Mouse (Mus musculus) right cerebral cortex, postnatal 14 days (tissue): ENCODE data around the gene 1500015O10Rik.

ENCODE experiments used
- DNase-seq: peaks from one replicate; pipeline ENCODE4 v3.0.0; 2022

1500015O10Rik gene

DNA sequence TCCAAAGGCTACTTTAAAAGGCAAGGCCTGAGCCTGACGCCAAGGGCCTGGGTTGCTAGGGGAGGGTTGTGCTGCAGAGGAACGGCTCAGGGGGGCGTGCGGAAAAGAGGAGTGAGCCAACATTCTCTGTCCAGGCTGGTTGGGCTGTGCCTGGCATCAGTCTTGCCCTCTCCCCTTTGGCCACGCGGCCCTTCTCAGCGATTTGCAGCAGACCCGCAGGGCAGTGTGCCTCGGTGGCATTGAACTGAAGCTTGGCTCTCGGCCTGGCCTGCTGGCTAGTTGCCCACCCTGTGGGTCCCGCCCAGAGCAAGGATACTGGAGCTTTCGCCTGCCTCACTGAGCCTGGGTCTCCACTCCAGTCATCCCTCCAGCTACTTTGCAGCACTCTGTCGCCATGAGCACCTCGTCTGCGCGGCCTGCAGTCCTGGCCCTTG lies at the start of gene 1500015O10Rik:
Gene 1500015O10Rik, plus strand, starts transcription at position 112 of the 434 bp plus-strand sequence.
- peak; percentile 71 for DNase-seq

- DNase-seq = no peak
These were observed 40.4 kb upstream of the 1500015O10Rik start for GRCm38 (mm10) chr1:43689983-43690382.

DNA sequence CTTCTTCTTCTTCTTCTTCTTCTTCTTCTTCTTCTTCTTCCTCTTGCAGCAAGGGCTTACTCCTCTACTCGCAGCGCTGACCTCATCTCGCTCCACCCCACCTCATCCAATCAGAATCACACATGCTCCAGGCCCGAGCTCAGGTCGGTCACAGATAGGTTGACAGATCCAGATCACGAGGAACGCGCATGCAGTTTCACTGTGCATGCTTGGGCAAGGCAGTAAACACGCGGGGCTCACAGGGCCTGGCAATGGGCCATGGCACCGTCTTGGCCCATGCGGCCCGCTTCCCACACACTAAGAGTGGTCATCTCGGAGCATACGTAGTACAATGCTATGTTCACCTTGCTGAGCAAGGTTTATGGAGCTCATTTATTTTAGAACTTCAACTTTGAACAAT lies 39.9 kb upstream of the 1500015O10Rik start:
- no peak for DNase-seq

GRCm38 (mm10) chr1:43694076-43694475 lies 36.3 kb upstream of the 1500015O10Rik start:
- DNase-seq = no peak

- DNase-seq = peak; percentile 58
These were observed 35.4 kb upstream of the 1500015O10Rik start for GRCm38 (mm10) chr1:43694851-43695545.

GRCm38 (mm10) chr1:43698577-43699000 lies 31.8 kb upstream of the 1500015O10Rik start:
- DNase-seq = peak; percentile 7

DNA sequence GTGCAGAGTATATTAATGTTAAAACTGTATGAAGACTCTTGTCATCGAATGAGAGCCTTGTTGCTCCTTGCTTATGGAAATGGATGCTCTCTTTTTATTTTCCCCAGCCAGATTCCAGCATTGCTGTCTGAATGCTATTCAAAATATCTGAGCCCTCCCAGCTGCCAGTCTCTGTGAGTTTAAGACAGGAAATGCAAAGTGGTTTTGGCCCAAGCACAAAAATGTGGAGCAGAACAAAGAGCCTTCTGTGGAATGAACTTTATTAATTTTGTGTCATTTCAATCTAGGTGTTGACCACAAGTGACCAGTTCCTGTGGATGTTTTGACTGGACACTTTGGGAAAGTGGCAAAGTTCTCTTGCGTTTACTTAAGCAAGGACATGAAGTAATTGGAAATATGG lies 15.6 kb upstream of the 1500015O10Rik start:
- DNase-seq = no peak

GRCm38 (mm10) chr1:43717967-43718366 lies 12.4 kb upstream of the 1500015O10Rik start:
- no peak for DNase-seq

DNA sequence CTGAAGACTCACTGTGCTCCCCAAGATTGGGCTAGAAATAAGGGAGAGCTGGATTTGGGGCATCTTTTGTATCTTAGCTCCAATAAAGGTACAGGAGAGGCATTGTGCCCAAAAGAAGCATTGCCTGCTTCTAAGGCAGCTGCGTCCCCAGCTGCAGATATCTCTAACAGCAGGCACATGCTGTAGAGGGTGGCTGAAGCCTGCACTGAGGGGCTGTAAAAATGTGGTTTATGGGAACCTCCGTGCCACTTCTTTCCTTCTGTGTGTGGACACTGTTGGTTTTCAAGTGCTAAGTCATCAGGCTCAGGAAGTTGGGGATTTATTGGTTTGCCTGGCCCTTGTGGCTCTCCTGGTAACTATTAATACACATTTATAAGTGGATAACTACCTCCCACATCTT lies 11.6 kb upstream of the 1500015O10Rik start:
- DNase-seq = no peak

DNA sequence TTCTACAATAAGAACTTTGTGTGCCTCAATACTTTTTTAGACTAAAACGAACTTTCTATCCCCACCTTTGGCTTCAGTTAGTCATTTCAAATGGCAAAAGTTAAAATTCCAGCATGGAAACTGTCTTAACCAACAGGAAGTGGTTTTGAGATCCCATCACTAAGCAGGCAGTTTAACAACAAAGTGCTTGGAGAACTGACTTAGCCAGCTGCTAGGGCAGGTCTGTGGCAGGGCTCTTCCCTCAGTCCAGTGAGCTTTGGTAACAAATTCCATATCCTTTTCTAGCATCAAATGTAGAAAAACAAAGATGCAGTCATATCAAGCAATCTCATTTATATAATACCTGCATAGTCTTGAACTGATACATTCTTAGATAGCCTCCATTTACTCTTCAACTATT lies 7.9 kb upstream of the 1500015O10Rik start:
- DNase-seq = no peak

DNA sequence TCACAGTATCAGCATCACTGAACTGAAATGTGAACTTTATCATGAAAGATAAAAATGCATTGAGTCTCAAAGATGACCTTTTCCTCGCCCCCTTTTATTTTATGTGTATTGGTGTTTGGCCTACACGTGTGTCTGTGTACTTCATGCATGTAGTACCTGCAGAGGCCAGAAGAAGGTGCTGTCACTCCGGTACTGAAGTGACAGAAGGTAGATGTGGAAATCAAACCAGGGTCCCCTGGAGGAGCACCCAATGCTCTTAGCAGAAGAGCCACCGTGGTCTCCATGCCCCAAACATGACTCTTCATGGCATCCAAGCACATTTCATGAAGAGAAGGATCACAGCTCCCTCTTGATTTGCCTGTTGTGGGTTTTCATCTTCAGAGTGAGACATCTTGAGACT lies 1.7 kb downstream of the 1500015O10Rik start:
- no peak for DNase-seq

DNA sequence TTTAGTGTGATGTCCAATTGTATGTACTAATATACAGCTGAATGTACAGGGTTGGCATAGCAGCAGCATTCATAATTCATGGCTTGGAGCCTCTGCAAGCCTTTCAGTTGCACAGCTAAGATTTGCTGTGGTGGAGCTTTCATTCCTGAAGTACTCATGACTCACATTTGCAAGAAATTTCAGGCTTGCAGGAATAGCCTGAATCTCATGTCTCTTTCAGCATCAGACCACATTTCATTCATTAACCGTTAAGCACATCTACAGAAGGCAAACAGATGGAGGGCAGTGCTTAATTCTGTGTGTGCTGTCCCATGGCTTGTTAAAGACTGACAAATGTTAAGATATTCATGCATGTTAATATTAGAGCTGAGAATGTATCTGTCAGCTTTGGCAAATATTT lies 2.3 kb downstream of the 1500015O10Rik start:
- DNase-seq = no peak

GRCm38 (mm10) chr1:43737812-43738518 lies 7.6 kb downstream of the 1500015O10Rik start:
- DNase-seq = peak; percentile 78

DNA sequence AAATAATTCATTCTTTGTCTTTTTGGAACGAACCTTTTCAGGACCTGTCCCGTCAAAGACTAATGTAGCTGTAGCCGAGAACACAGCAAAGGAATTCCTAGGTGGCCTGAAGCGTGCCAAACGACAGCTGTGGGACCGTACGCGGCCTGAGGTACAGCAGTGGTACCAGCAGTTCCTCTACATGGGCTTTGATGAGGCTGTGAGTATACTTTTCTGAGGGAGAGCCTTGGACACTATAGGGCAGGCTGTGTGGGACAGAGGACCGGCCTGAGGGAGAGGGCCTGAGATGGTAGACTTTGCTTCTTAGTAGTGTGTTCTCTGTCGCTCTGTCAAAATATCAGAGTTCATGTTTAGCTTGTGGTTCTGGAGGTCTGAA lies 8.1 kb downstream of the 1500015O10Rik start:
- no peak for DNase-seq

- no peak for DNase-seq
These were observed 24.3 kb downstream of the 1500015O10Rik start for GRCm38 (mm10) chr1:43754448-43755312.

DNA sequence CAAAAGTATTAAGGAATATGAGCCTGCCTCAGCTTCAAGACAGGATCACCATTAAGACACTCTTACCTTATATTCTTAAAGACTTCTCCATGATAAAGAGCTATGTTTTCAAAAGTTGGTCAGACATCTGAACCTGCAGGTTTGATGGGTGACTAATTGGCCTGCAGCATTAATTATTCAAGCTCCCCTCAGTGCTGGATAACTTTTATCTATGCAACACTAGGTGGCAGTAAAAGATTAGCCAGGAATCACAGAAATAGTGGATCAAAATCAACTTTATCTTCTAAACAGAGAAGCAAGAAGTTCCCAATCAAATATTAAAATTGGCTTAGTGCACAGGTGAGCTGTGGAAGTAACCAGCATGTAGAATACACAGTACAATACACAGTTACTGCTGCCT lies 29.7 kb downstream of the 1500015O10Rik start:
- DNase-seq = no peak

GRCm38 (mm10) chr1:43764481-43764880 lies 34.1 kb downstream of the 1500015O10Rik start:
- no peak for DNase-seq

DNA sequence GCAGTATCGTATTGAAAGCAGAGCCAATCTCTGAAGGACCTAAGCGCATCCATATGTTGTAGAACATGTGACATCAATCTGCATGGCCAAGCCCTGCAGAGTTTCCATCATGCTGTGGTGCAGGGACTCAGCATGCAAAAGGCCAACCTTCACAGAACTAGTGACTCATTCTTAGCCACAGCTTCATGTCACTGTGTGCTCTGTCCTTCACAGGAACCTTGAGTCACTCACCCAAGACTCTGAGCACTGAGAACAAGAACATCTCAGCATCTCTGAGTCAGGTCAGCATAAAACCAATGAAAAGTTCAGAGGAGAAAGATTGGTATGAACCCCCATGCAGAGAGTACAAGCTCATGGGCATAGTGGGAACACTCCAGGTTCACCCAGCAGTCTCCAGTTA lies 35.9 kb downstream of the 1500015O10Rik start:
- DNase-seq = no peak

GRCm38 (mm10) chr1:43768385-43768990 lies 38.1 kb downstream of the 1500015O10Rik start:
- DNase-seq = no peak

GRCm38 (mm10) chr1:43769348-43769747 lies 38.9 kb downstream of the 1500015O10Rik start:
- DNase-seq = no peak

- no peak for DNase-seq
These were observed 39.6 kb downstream of the 1500015O10Rik start for GRCm38 (mm10) chr1:43770032-43770431.

GRCm38 (mm10) chr1:43772694-43773093 lies 42.3 kb downstream of the 1500015O10Rik start:
- no peak for DNase-seq

DNA sequence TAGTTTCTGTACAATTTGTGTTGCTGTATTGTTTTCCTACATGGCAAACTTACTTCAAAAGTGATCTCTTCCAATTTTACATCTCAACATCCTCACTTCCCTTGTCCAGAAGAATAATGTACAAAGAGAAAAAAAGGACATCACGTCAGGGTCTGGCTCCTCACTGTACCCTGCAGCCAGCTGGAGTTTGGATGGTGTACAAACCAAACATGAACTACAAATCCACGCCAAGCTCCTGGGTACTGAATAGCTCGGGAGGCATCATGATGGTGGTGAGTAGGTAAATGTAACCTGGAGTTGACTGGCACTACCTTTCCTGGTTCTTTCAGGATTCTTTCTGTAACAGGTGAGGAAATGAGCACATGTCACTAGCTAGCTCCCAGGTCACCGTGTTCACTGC lies 43.7 kb downstream of the 1500015O10Rik start:
- no peak for DNase-seq
